Mouse (Mus musculus) megakaryocyte-erythroid progenitor cell, adult 5-6 weeks (primary cell): ENCODE data around the gene Ksr2. TPM values are rescaled to one million over a fixed set of nuclear protein-coding genes. Genes with fewer than 3 reads are reported as not detected.
"Not testable (repeated sequence)": the region's sequence is repeated elsewhere in the genome, so short reads cannot be mapped to it uniquely, and the experiment has no call there.

Experiments
- ATAC-seq: replicated peaks from 2 replicates; pipeline ENCODE4 v1.8.0; 2016; ENCODE audit warnings: mild to moderate bottlenecking, inconsistent platforms; ENCODE audit not compliant: severe bottlenecking, poor library complexity, low FRiP score, low TSS enrichment
- total RNA-seq, 2 experiments: library from RNA; stranded (forward) in 1 of 2; stranded (reverse) in 1 of 2; fragments of 200-1000, 215-1000 nt in 1 of 2; fragments of >200 nt in 1 of 2; fragmentation: Nextera tagmentation in 1 of 2; gene quantifications; 2 replicates each; pipeline ENCODE4 v1.2.3; 2014 to 2017

Ksr2 gene
- total RNA-seq, 2 experiments from 2014 or later = not detected

DNA sequence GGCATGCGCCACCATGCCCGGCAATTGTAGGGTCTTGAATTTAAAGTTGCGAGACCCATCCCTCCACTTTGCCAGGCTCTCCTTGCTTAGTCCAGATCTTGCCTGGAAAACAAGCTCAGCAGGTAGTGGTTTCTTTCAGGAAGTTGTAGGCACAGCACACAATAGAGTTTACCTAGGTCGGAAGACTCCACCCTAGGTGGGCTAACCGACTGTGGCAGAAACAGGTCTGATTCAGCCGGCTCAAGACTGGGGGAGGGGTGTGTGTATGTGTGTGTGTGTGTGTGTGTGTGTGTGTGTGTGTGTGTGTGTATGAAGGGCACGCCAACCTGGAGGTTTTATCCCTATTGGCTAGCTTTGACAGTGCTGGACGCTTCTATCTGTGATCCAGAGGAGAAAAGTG, 10.2 kb upstream of the Ksr2 start:
- ATAC-seq = no peak

DNA sequence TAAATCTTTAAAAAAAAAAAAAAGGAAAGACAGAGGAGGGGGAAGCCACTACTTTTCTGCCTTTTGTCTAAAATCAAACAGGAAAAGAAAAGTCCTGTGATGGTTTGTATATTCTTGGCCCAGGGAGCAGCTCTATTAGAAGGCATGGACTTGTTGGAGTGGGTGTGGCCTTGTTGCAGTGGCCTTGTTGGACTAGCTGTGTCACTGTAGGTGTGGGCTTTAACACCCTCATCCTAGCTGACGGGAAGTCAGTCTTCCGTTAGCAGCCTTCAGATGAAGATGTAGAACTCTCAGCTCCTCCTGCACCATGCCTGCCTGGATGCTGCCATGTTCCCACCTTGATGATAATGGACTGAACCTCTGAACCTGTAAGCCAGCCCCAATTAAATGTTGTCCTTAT, 9.1 kb upstream of the Ksr2 start:
- not testable (repeated sequence) for ATAC-seq

- ATAC-seq = peak; percentile 50
Observed at GRCm38 (mm10) chr5:117408216-117408615, 5.6 kb upstream of the Ksr2 start.

- ATAC-seq = no peak
Observed at GRCm38 (mm10) chr5:117409369-117409768, 4.4 kb upstream of the Ksr2 start.

GRCm38 (mm10) chr5:117414611-117415010, 811 bp downstream of the Ksr2 start:
- ATAC-seq = no peak

- no peak for ATAC-seq
Observed at GRCm38 (mm10) chr5:117415011-117415912, 1.5 kb downstream of the Ksr2 start.

GRCm38 (mm10) chr5:117417442-117417841, 3.6 kb downstream of the Ksr2 start:
- ATAC-seq = no peak

GRCm38 (mm10) chr5:117433501-117433900, 19.7 kb downstream of the Ksr2 start:
- not testable (repeated sequence) for ATAC-seq

DNA sequence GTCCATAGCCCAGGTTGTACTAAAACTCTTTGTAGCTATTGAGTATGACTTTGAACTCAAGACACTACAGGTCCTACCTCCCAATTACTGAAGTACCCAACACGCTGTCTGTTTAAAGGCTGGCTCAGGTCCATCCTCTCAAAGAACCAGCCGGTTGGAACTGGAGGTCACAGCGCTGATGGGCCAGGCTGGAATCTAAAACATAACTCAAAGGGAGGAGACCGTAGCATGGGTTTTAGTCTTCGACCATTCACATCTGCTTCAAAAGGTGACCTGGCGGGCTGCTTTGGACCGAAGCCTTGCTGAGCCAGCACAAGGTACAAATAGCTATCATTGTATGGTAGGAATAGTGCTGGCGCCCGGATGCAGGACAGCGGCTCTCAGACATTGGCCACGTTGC, 26.5 kb downstream of the Ksr2 start:
- ATAC-seq = no peak

DNA sequence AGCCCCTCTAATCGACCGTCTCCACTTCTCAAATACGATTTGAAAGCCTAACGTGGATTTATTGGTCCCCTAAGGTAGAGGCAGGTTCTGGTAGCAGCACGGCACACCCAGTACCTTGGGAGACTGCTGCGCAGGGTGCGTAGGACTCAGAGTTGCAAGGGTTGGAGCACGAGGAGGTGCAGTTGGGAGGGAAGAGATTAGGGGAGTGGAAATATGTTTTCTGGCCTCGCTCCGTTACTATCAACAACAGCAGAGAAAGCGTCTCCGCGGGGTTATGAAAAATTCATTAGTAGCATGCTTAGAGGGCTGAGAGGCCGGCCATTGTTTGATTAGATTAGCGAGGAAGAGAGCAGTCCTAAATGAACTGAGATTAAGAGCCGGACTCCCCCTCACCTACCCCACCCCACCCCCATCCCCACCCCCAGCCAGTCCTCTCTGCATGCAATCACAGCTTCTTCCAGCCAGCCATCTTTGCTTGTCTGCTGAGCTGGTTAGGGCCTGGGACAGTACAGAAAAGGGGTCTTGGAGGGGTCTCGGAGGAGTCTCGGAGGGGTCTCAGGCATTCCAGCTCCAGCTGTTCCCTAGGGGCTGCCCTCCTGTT, 27.5 kb downstream of the Ksr2 start:
- no peak for ATAC-seq

DNA sequence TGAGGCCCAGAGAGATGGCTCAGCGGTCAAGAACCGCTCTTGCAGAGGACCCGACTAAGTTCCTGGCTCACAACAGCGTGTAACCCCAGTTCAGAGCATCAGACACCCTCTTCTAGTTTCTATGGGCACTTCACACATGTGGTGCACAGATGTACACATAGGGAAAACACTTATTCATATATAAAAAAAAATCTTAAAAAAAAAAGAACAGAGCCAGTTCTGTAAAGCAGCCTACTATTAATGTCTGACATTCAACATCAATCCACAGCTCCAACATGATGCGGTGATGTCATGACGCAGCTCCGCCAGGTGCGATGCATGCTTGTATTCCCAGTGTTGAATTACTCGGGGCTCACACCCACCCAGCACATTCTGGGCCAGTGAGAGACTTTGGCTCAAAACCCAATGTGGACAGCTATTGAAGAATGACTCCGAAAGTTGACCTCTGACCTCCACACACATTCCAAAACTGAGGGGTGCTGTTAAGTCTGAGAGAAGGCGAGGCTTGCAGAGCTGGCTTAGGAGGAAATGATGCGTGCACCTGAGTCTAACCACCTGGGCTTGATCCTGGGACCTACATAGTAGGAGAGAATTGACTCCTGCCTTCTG, 28.5 kb downstream of the Ksr2 start:
- no peak for ATAC-seq

- no peak for ATAC-seq
Observed at GRCm38 (mm10) chr5:117443141-117443540, 29.3 kb downstream of the Ksr2 start.

- ATAC-seq = no peak
Observed at GRCm38 (mm10) chr5:117443902-117444301, 30.1 kb downstream of the Ksr2 start.

GRCm38 (mm10) chr5:117447698-117448097, 33.9 kb downstream of the Ksr2 start:
- ATAC-seq = no peak

DNA sequence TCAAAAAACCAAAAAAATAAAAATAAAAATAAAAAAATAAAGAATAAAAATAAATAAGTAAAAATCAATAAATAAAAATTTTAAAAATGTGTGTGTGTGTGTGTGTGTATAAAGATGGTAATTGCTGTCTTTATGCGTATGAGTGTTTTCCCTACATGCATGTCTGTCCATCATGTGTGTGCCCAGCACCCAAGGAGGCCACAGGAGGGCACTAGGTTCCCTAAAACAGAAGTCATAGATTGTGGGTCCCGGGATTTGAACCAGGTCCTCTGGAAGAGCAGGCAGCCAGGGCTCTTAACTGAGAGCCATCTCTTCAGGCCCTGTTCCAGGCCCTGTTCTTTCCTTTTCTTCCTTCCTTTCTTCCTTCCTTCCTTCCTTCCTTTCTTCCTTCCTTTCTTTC, 38.2 kb downstream of the Ksr2 start:
- ATAC-seq = no peak

DNA sequence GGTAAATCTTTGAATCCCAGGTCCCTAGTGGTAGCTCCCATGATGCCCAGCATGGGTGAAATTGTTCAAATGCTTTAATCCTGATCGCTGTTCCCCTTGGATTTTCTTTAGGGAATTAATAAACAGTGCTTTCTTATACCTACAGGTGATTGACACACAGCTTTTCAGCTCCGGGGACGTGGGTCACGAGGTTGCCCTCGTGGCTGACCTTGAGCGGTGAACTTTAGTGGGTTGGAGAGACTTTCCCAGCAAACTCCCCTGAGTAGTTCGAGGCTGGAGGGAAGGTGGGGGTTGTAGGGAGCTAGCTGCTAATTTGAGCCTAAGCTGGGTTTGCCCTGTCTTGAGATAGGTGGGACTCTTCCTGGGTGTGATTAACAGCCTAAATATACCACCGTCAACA, 41.7 kb downstream of the Ksr2 start:
- ATAC-seq = no peak

DNA sequence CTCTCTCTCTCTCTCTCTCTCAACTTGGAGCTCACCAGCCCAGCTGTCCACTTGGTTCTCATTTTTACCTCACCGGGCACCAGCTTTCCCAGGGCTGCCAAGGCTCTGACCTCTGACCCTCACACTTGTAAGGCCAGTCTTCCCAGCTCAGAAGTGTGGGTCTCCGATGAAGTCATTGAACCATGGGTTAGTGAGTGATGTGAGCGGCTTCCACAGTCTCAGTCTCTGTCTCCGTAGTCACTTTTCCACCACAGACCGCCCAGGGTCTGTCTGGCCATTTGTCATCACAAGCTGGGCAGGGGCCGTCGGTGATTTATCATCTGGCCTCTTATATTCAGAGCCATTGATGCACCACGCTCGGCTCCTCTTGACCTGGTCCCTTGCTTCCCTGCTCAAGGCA, 43.3 kb downstream of the Ksr2 start:
- no peak for ATAC-seq

- ATAC-seq = no peak
Observed at GRCm38 (mm10) chr5:117457583-117457982, 43.8 kb downstream of the Ksr2 start.

- peak; percentile 74 for ATAC-seq
Observed at GRCm38 (mm10) chr5:117458899-117459298, 45.1 kb downstream of the Ksr2 start.

DNA sequence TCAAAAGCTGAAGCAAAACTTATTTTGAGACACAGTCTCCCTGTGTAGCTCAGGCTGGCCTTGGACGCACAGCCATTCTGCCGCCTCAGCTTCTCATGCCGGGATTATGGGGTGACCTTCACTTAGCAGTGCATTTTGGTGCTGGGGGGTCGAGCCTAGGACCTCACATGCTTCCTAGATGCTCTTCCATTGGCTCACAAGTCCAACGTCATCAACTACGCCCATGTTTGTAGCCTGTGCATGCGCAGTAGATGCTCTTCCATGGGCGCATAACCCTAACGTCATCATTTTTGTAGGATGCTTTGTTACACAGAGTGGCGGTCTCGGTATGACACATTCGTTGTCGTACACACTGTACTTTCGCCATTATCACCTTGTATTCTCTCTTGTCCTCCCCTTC, 46.5 kb downstream of the Ksr2 start:
- no peak for ATAC-seq

- ATAC-seq = peak; percentile 39; the same call in 1 of the 2 replicates
Observed at GRCm38 (mm10) chr5:117467052-117467451, 53.3 kb downstream of the Ksr2 start.
